Comparison of ENCODE assay signal across 8 mouse cellular contexts in genomic region chr7:130261684-130262527, GRCm38 (mm10).
DNase-seq lines count a peak whose midpoint lies in the region; ATAC-seq and TF ChIP-seq lines count a peak whose summit lies in the region.

No protein-coding gene starts in this region.

- peak overlapping the region; percentile 66 for H3K4me2 ChIP-seq in liver, embryonic 11.5 days
- no peak overlapping the region; the same call in 1 of the 2 replicates for H3K4me2 ChIP-seq in liver, postnatal 0 days (ENCODE audit: low read depth, low read length)
- H3K4me2 ChIP-seq in hindbrain, embryonic 15.5 days: peak overlapping the region; percentile 94
- peak overlapping the region; percentile 94 for H3K4me2 ChIP-seq in neural tube, embryonic 13.5 days

- peak; percentile 63 for DNase-seq in adrenal gland, adult 2 months
- no peak for DNase-seq in adrenal gland, adult 18-20 months (ENCODE audit: low spot score in 2 of 2)
- DNase-seq in liver, embryonic 11.5 days (ENCODE audit: low spot score): no peak
- DNase-seq in liver, postnatal 0 days: no peak
- DNase-seq in layer of hippocampus, adult 18-20 months (ENCODE audit: low spot score in 2 of 2): no peak
- no peak for DNase-seq in thymus, postnatal 14 days

- 40% methylated on average over 17 of the region's 17 CpGs for WGBS in liver, embryonic 11.5 days
- 37% methylated on average over 17 of the region's 17 CpGs for WGBS in liver, postnatal 0 days (ENCODE audit: insufficient replicate concordance)
- WGBS in hindbrain, embryonic 15.5 days: 23% methylated on average over 17 of the region's 17 CpGs
- WGBS in neural tube, embryonic 13.5 days: 28% methylated on average over 17 of the region's 17 CpGs

- H3K4me3 ChIP-seq in liver, embryonic 11.5 days (ENCODE audit: low read depth, low read length): peak overlapping the region; percentile 65; the same call in 1 of the 2 replicates
- no peak overlapping the region for H3K4me3 ChIP-seq in liver, postnatal 0 days (ENCODE audit: low read depth, low read length)
- H3K4me3 ChIP-seq in hindbrain, embryonic 15.5 days: peak overlapping the region; percentile 59
- peak overlapping the region; percentile 72 for H3K4me3 ChIP-seq in neural tube, embryonic 13.5 days

- H3K27ac ChIP-seq in liver, embryonic 11.5 days (ENCODE audit: low read depth, low read length): no peak overlapping the region
- H3K27ac ChIP-seq in liver, postnatal 0 days (ENCODE audit: low read depth): no peak overlapping the region
- peak overlapping the region; percentile 50 for H3K27ac ChIP-seq in hindbrain, embryonic 15.5 days (replicated peaks)
- no peak overlapping the region for H3K27ac ChIP-seq in neural tube, embryonic 13.5 days (replicated peaks)

- H3K4me1 ChIP-seq in liver, embryonic 11.5 days (replicated peaks; ENCODE audit: control insufficient read depth, insufficient read depth, low read length): peaks cover 12% of the 10 kb centered on the region
- peaks cover 19% of the 10 kb centered on the region for H3K4me1 ChIP-seq in liver, postnatal 0 days (ENCODE audit: insufficient read depth)
- H3K4me1 ChIP-seq in hindbrain, embryonic 15.5 days (replicated peaks): peaks cover 83% of the 10 kb centered on the region
- peaks cover 97% of the 10 kb centered on the region for H3K4me1 ChIP-seq in neural tube, embryonic 13.5 days (replicated peaks)

- ATAC-seq in liver, embryonic 11.5 days (replicated peaks; ENCODE audit: low FRiP score): no peak
- ATAC-seq in liver, postnatal 0 days: no peak
- ATAC-seq in hindbrain, embryonic 15.5 days (ENCODE audit: low FRiP score, low read depth): no peak
- ATAC-seq in neural tube, embryonic 13.5 days (ENCODE audit: low read depth): no peak

- no peak for TF ChIP-seq EP300 in liver, postnatal 0 days (IDR thresholded peaks at IDR 0.05; ENCODE audit: low read depth)

- no peaks in the 10 kb centered on the region for H3K36me3 ChIP-seq in liver, embryonic 11.5 days (ENCODE audit: control insufficient read depth, insufficient read depth, low read length)
- H3K36me3 ChIP-seq in liver, postnatal 0 days (replicated peaks; ENCODE audit: insufficient read depth, low read length): no peaks in the 10 kb centered on the region
- H3K36me3 ChIP-seq in hindbrain, embryonic 15.5 days: no peaks in the 10 kb centered on the region
- H3K36me3 ChIP-seq in neural tube, embryonic 13.5 days: no peaks in the 10 kb centered on the region

- H3K9me3 ChIP-seq in liver, embryonic 11.5 days (ENCODE audit: control insufficient read depth, low read length): no peaks in the 10 kb centered on the region
- H3K9me3 ChIP-seq in liver, postnatal 0 days (ENCODE audit: low read length): no peaks in the 10 kb centered on the region
- H3K9me3 ChIP-seq in hindbrain, embryonic 15.5 days: no peaks in the 10 kb centered on the region
- H3K9me3 ChIP-seq in neural tube, embryonic 13.5 days: no peaks in the 10 kb centered on the region

- H3K9ac ChIP-seq in liver, embryonic 11.5 days (ENCODE audit: low read depth, low read length): no peak overlapping the region
- H3K9ac ChIP-seq in liver, postnatal 0 days (replicated peaks): no peak overlapping the region
- peak overlapping the region; percentile 21 for H3K9ac ChIP-seq in hindbrain, embryonic 15.5 days
- peak overlapping the region; percentile 84 for H3K9ac ChIP-seq in neural tube, embryonic 13.5 days

- H3K27me3 ChIP-seq in liver, embryonic 11.5 days (replicated peaks; ENCODE audit: control insufficient read depth, insufficient read depth, low read length): peaks cover 54% of the 10 kb centered on the region
- H3K27me3 ChIP-seq in liver, postnatal 0 days (ENCODE audit: insufficient read depth, low read length): peaks cover 24% of the 10 kb centered on the region
- H3K27me3 ChIP-seq in hindbrain, embryonic 15.5 days: no peaks in the 10 kb centered on the region
- 0 out of 2 replicates have a peak, but pooled peaks cover 5% of the 10 kb centered on the region for H3K27me3 ChIP-seq in neural tube, embryonic 13.5 days

- no peak for TF ChIP-seq CTCF in liver, postnatal 0 days (IDR thresholded peaks at IDR 0.05; ENCODE audit: low read depth)

Comparison
In these comparisons a context has a peak if more than half of its experiments do, and no peak if none do; other contexts are left out.
1. H3K9ac ChIP-seq: peak in hindbrain, embryonic 15.5 days (single experiment) and neural tube, embryonic 13.5 days (single experiment); none in liver, embryonic 11.5 days (single experiment) and liver, postnatal 0 days (single experiment).